Mouse (Mus musculus) small intestine, adult 2 months (tissue): Measurements from ENCODE around the gene Gje1.

Experiments
- CTCF ChIP-seq: fragments of 200-500 bp; IDR thresholded peaks from 2 replicates; pipeline ENCODE4 v1.5.1; 2012; ENCODE audit warnings: low read depth, mild to moderate bottlenecking, control low read depth, inconsistent platforms, low read length, moderate library complexity, mixed read lengths; ENCODE audit not compliant: insufficient replicate concordance, insufficient read length; ENCODE audit errors: extremely low read depth
- POLR2A ChIP-seq: fragments of 200-500 bp; IDR thresholded peaks from 2 replicates; pipeline ENCODE4 v1.6.1; 2012; ENCODE audit warnings: low read depth, mild to moderate bottlenecking, control low read depth, inconsistent platforms, low read length, moderate library complexity

- TF ChIP-seq CTCF = no peak
- no peak for TF ChIP-seq POLR2A
Observed at GRCm38 (mm10) chr10:14718114-14718513, at the start of gene Gje1.
